Mouse (Mus musculus) left cerebral cortex, adult 6 months (tissue): ENCODE results near the gene Fzd5. TPM values are rescaled to one million over a fixed set of nuclear protein-coding genes. Genes with fewer than 3 reads are reported as not detected.

ENCODE experiments used
- long read RNA-seq, 2 experiments: library from polyadenylated mRNA; unstranded; transcript quantifications; one replicate each; pipeline ENCODE4 v2.0.0; 2019 to 2020
- polyA plus RNA-seq: library from polyadenylated mRNA; unstranded; fragments of <200 nt; fragmentation: Nextera tagmentation; gene quantifications from 2 replicates; pipeline ENCODE4 v1.2.3, GENCODE M21; 2021

The Fzd5 gene
- 0.15 and 0.50 TPM in 2 replicates for polyA plus RNA-seq
- long read RNA-seq, experiment 1, full-length matches to known transcripts = 1 of 2 reads
- long read RNA-seq, experiment 1, partial matches to known transcripts = 0 of 2 reads
- long read RNA-seq, experiment 1, other reads (novel, unspliced or antisense) = 1 of 2 reads
- long read RNA-seq, experiment 2 = 0 reads

GRCm38 (mm10) chr1:64737502-64738179 lies at the start of gene Fzd5:
Fzd5 (minus strand) TSS chr1:64737751.

GRCm38 (mm10) chr1:64690213-64691013 lies 47.1 kb downstream of the Fzd5 start, which contains the start of gene Ccnyl1:
Ccnyl1 (plus strand) TSS chr1:64690455.

Other genes with a start within 250 kb of the Fzd5 start
- gene Creb1, start 205.1 kb downstream of the Fzd5 start, polyA plus RNA-seq = 12.6 and 13.6 TPM in 2 replicates
- 15.2 and 18.1 TPM in 2 replicates for gene Mettl21a, start 120.5 kb downstream of the Fzd5 start, polyA plus RNA-seq
- 1.3 and 2.2 TPM in 2 replicates for gene Ccnyl1, start 47.3 kb downstream of the Fzd5 start, polyA plus RNA-seq
- gene Plekhm3, start 219.1 kb upstream of the Fzd5 start, polyA plus RNA-seq = 8.2 and 10.2 TPM in 2 replicates